8 mouse cellular contexts compared by ENCODE assay signal in genomic region chr4:124701052-124701845, GRCm38 (mm10). TPM values are rescaled to one million over a fixed set of nuclear protein-coding genes. Genes with fewer than 3 reads are reported as not detected.
DNase-seq lines count a peak whose midpoint lies in the region; ATAC-seq and TF ChIP-seq lines count a peak whose summit lies in the region.

No protein-coding gene starts in this region.

- DNase-seq in cerebellum, postnatal 10 days = peak; percentile 67 to 82
- DNase-seq in cerebellum, adult 8-10 months = no peak
- no peak for DNase-seq in ES-E14 (ENCODE audit: low read depth, low spot score)
- DNase-seq in testis, postnatal 10 days (ENCODE audit: low spot score) = peak; percentile 51
- DNase-seq in cerebellum, adult 11 months = no peak

- peak overlapping the region; percentile 98 for H3K4me2 ChIP-seq in forebrain, embryonic 13.5 days
- H3K4me2 ChIP-seq in hindbrain, embryonic 13.5 days = peak overlapping the region; percentile 97

- H3K4me3 ChIP-seq in ES-E14 (ENCODE audit: insufficient read depth in 1 of 2, low read depth in 1 of 2, low read length in 2 of 2, poor library complexity in 1 of 2, severe bottlenecking in 1 of 2) = peak overlapping the region; percentile 83 to 90
- H3K4me3 ChIP-seq in forebrain, embryonic 13.5 days = peak overlapping the region; percentile 68
- peak overlapping the region; percentile 58 for H3K4me3 ChIP-seq in hindbrain, embryonic 13.5 days

- H3K27me3 ChIP-seq in forebrain, embryonic 13.5 days = peaks cover 11% of the 10 kb centered on the region
- H3K27me3 ChIP-seq in hindbrain, embryonic 13.5 days = peaks cover 79% of the 10 kb centered on the region

- H3K9ac ChIP-seq in ES-E14 (ENCODE audit: insufficient read depth, low read depth, low read length, poor library complexity, severe bottlenecking) = peak overlapping the region; percentile 82
- peak overlapping the region; percentile 77 for H3K9ac ChIP-seq in forebrain, embryonic 13.5 days
- peak overlapping the region; percentile 80 for H3K9ac ChIP-seq in hindbrain, embryonic 13.5 days

- H3K27ac ChIP-seq in ES-E14 (ENCODE audit: insufficient read depth, low read depth, low read length, poor library complexity, severe bottlenecking) = no peak overlapping the region
- H3K27ac ChIP-seq in forebrain, embryonic 13.5 days = no peak overlapping the region
- H3K27ac ChIP-seq in hindbrain, embryonic 13.5 days = no peak overlapping the region

- WGBS in forebrain, embryonic 13.5 days = 4% methylated on average over 22 of the region's 22 CpGs
- WGBS in hindbrain, embryonic 13.5 days = 4% methylated on average over 22 of the region's 22 CpGs

- peaks cover 3% of the 10 kb centered on the region; the same call in 1 of the 2 replicates for H3K36me3 ChIP-seq in ES-E14 (ENCODE audit: control insufficient read depth, insufficient read depth, low read length, poor library complexity, severe bottlenecking)
- H3K36me3 ChIP-seq in forebrain, embryonic 13.5 days (ENCODE audit: poor library complexity, severe bottlenecking) = no peaks in the 10 kb centered on the region
- no peaks in the 10 kb centered on the region for H3K36me3 ChIP-seq in hindbrain, embryonic 13.5 days

- no peaks in the 10 kb centered on the region for H3K9me3 ChIP-seq in ES-E14 (ENCODE audit: control insufficient read depth, insufficient read depth, low read depth, low read length)
- H3K9me3 ChIP-seq in forebrain, embryonic 13.5 days (replicated peaks) = no peaks in the 10 kb centered on the region
- no peaks in the 10 kb centered on the region for H3K9me3 ChIP-seq in hindbrain, embryonic 13.5 days

- in situ Hi-C loops in ES-E14 (cut with MboI; ENCODE audit: low sequenced_read_pairs in 2 of 2, unreplicated experiment in 2 of 2) = no loop called here

- ATAC-seq in forebrain, embryonic 13.5 days = no peak; the same call in 1 of the 2 replicates
- no peak for ATAC-seq in hindbrain, embryonic 13.5 days (ENCODE audit: low FRiP score)
- peak; percentile 36 for ATAC-seq in megakaryocyte, adult 5-6 weeks (ENCODE audit: poor library complexity, severe bottlenecking)

- peaks cover 6 to 36% of the 10 kb centered on the region in 2 experiments for H3K4me1 ChIP-seq in ES-E14 (ENCODE audit: control insufficient read depth in 2 of 2, insufficient read depth in 2 of 2, low read length in 2 of 2, poor library complexity in 1 of 2)
- H3K4me1 ChIP-seq in forebrain, embryonic 13.5 days = peaks cover 53% of the 10 kb centered on the region
- H3K4me1 ChIP-seq in hindbrain, embryonic 13.5 days (replicated peaks) = peaks cover 41% of the 10 kb centered on the region

TF ChIP-seq in ES-E14, 5 proteins besides CTCF, POLR2A, EP300 and RAD21:
- TF ChIP-seq CHD2 (IDR thresholded peaks at IDR 0.05; ENCODE audit: low read depth, low read length) (no peak), ZNF384 (IDR thresholded peaks at IDR 0.05; ENCODE audit: low read depth, low read length) (no peak), ZC3H11A (IDR thresholded peaks at IDR 0.05; ENCODE audit: borderline replicate concordance, low read depth, low read length) (no peak), HCFC1 (IDR thresholded peaks at IDR 0.05; ENCODE audit: borderline replicate concordance, insufficient read depth, low read length) (no peak), MAFK (IDR thresholded peaks at IDR 0.05; ENCODE audit: insufficient read depth, low read depth, low read length) (no peak)

RNA-seq across cellular contexts. Expression of gene Fhl3, which starts 0.7 kb away (rescaled TPM):
- total RNA-seq in ES-E14 (2012; rRNA removed) = 7.5 and 13.7 TPM in 2 replicates
- 2.6 and 3.2 TPM in 2 replicates for polyA plus RNA-seq in forebrain, embryonic 13.5 days (2015; fragmentation: Nextera tagmentation; extraction: Ambion mirVana)
- polyA plus RNA-seq in hindbrain, embryonic 13.5 days (2015; fragmentation: Nextera tagmentation; extraction: Ambion mirVana) = 2.7 and 2.9 TPM in 2 replicates
- total RNA-seq in megakaryocyte, adult 5-6 weeks (2015) = 11.5 and 11.7 TPM in 2 replicates
- total RNA-seq in megakaryocyte, adult 5-6 weeks (2017) = 4.2 and 5.0 TPM in 2 replicates

RNA-seq across cellular contexts. Expression of gene Utp11, which starts 7.8 kb away (rescaled TPM):
- 29.2 and 39.7 TPM in 2 replicates for total RNA-seq in ES-E14 (2012; rRNA removed)
- 49.9 and 59.1 TPM in 2 replicates for polyA plus RNA-seq in forebrain, embryonic 13.5 days (2015; fragmentation: Nextera tagmentation; extraction: Ambion mirVana)
- 45.1 and 47.9 TPM in 2 replicates for polyA plus RNA-seq in hindbrain, embryonic 13.5 days (2015; fragmentation: Nextera tagmentation; extraction: Ambion mirVana)
- 39.3 and 42.0 TPM in 2 replicates for total RNA-seq in megakaryocyte, adult 5-6 weeks (2015)
- total RNA-seq in megakaryocyte, adult 5-6 weeks (2017) = 34.1 and 39.4 TPM in 2 replicates

RNA-seq across cellular contexts. Expression of gene Sf3a3, which starts 13.3 kb away (rescaled TPM):
- total RNA-seq in ES-E14 (2012; rRNA removed) = 91.6 and 117 TPM in 2 replicates
- 169 and 177 TPM in 2 replicates for polyA plus RNA-seq in forebrain, embryonic 13.5 days (2015; fragmentation: Nextera tagmentation; extraction: Ambion mirVana)
- polyA plus RNA-seq in hindbrain, embryonic 13.5 days (2015; fragmentation: Nextera tagmentation; extraction: Ambion mirVana) = 112 and 119 TPM in 2 replicates
- 58.3 and 58.6 TPM in 2 replicates for total RNA-seq in megakaryocyte, adult 5-6 weeks (2015)
- total RNA-seq in megakaryocyte, adult 5-6 weeks (2017) = 88.3 and 100 TPM in 2 replicates

RNA-seq across cellular contexts. Expression of gene Inpp5b, which starts 40.4 kb away (rescaled TPM):
- 12.6 and 14.0 TPM in 2 replicates for total RNA-seq in ES-E14 (2012; rRNA removed)
- polyA plus RNA-seq in forebrain, embryonic 13.5 days (2015; fragmentation: Nextera tagmentation; extraction: Ambion mirVana) = 25.8 and 25.9 TPM in 2 replicates
- 22.1 and 24.5 TPM in 2 replicates for polyA plus RNA-seq in hindbrain, embryonic 13.5 days (2015; fragmentation: Nextera tagmentation; extraction: Ambion mirVana)
- total RNA-seq in megakaryocyte, adult 5-6 weeks (2015) = 32.6 and 45.0 TPM in 2 replicates
- total RNA-seq in megakaryocyte, adult 5-6 weeks (2017) = 40.7 and 48.4 TPM in 2 replicates

RNA-seq across cellular contexts. Expression of gene Pou3f1, which starts 44.6 kb away (rescaled TPM):
- total RNA-seq in ES-E14 (2012; rRNA removed) = 6.2 and 9.5 TPM in 2 replicates
- polyA plus RNA-seq in forebrain, embryonic 13.5 days (2015; fragmentation: Nextera tagmentation; extraction: Ambion mirVana) = 12.0 and 13.2 TPM in 2 replicates
- 9.5 and 11.4 TPM in 2 replicates for polyA plus RNA-seq in hindbrain, embryonic 13.5 days (2015; fragmentation: Nextera tagmentation; extraction: Ambion mirVana)
- total RNA-seq in megakaryocyte, adult 5-6 weeks (2015) = not detected in 2 replicates
- not detected in 2 replicates for total RNA-seq in megakaryocyte, adult 5-6 weeks (2017)

Comparison
In these comparisons a context has a peak if more than half of its experiments do, and no peak if none do; other contexts are left out.
1. DNase-seq: peak in cerebellum, postnatal 10 days (2 of 2) and testis, postnatal 10 days (single experiment); none in cerebellum, adult 8-10 months (single experiment), ES-E14 (single experiment) and cerebellum, adult 11 months (single experiment).
2. Peak in every context shown above with its lines, with median percentiles within 50 percentile points of each other: H3K4me3 ChIP-seq and H3K9ac ChIP-seq.